Mouse (Mus musculus) kidney, embryonic 15.5 days (tissue): ENCODE measurements at regions not wholly inside any gene's neighbourhood (a gene's known extent, or its start where the extent isn't known, plus 50 kb on each side); places are given as distances from the start of the nearest gene placed in this dataset.

Source experiments
- ATAC-seq: fragments of 200-750 bp; cut with Nextera tagmentation; replicated peaks from 2 replicates; pipeline ENCODE4 v1.8.0; 2017; ENCODE audit warnings: moderate TSS enrichment; ENCODE audit not compliant: low FRiP score
- H3K27ac ChIP-seq: fragments of 300-500 bp; sonication (generic); 2 replicates; pipeline ENCODE4 v1.5.1; 2015; ENCODE audit warnings: mild to moderate bottlenecking, inconsistent platforms
- H3K27me3 ChIP-seq: fragments of 300-500 bp; sonication (generic); 2 replicates; pipeline ENCODE4 v1.6.1; 2015; ENCODE audit warnings: inconsistent platforms
- H3K36me3 ChIP-seq: fragments of 300-500 bp; sonication (generic); 2 replicates; pipeline ENCODE4 v1.6.1; 2015; ENCODE audit warnings: inconsistent platforms
- H3K4me1 ChIP-seq: fragments of 300-500 bp; sonication (generic); 2 replicates; pipeline ENCODE4 v1.6.1; 2015; ENCODE audit warnings: inconsistent platforms
- H3K4me2 ChIP-seq: fragments of 300-500 bp; sonication (generic); 2 replicates; pipeline ENCODE4 v1.6.1; 2015; ENCODE audit warnings: moderate library complexity, mild to moderate bottlenecking, inconsistent platforms
- H3K4me3 ChIP-seq: fragments of 300-500 bp; sonication (generic); replicated peaks from 2 replicates; pipeline ENCODE4 v1.5.1; 2015; ENCODE audit warnings: mild to moderate bottlenecking, inconsistent platforms
- H3K9ac ChIP-seq: fragments of 300-500 bp; sonication (generic); 2 replicates; pipeline ENCODE4 v1.6.1; 2015; ENCODE audit warnings: mild to moderate bottlenecking, inconsistent platforms
- H3K9me3 ChIP-seq: fragments of 300-500 bp; sonication (generic); replicated peaks from 2 replicates; pipeline ENCODE4 v1.6.1; 2016; ENCODE audit warnings: inconsistent platforms
- WGBS: fragments of 180-500 bp; shearing (Covaris S2); methylation state at CpG from one replicate; pipeline ENCODE4 v1.1.7; 2015; ENCODE audit warnings: mixed read lengths; 5-methylcytosine and 5-hydroxymethylcytosine counted together

GRCm38 (mm10) chr2:138838846-138839245, 582.5 kb downstream of the Btbd3 start:
- Histone ChIP-seq H3K9ac (no peak overlapping the region), H3K36me3 (no peaks in the 10 kb centered on the region), H3K4me3 (no peak overlapping the region), H3K27ac (no peak overlapping the region), H3K27me3 (no peaks in the 10 kb centered on the region), H3K4me1 (no peaks in the 10 kb centered on the region), H3K9me3 (no peaks in the 10 kb centered on the region), H3K4me2 (no peak overlapping the region)
- ATAC-seq = no peak
- WGBS = 58% methylated on average over 3 of the region's 3 CpGs

GRCm38 (mm10) chr2:138859121-138859520, 602.8 kb downstream of the Btbd3 start:
- Histone ChIP-seq H3K27me3 (no peaks in the 10 kb centered on the region), H3K27ac (no peak overlapping the region), H3K4me1 (no peaks in the 10 kb centered on the region), H3K9me3 (no peaks in the 10 kb centered on the region), H3K4me3 (no peak overlapping the region), H3K36me3 (no peaks in the 10 kb centered on the region), H3K4me2 (no peak overlapping the region), H3K9ac (no peak overlapping the region)
- no peak for ATAC-seq

- H3K4me1 ChIP-seq = no peaks in the 10 kb centered on the region
- no peaks in the 10 kb centered on the region for H3K9me3 ChIP-seq
- no peak for ATAC-seq
- no peak overlapping the region for H3K9ac ChIP-seq
- WGBS = 69% methylated on average over 3 of the region's 3 CpGs
- H3K27ac ChIP-seq = no peak overlapping the region
- H3K4me2 ChIP-seq = no peak overlapping the region
- H3K4me3 ChIP-seq = no peak overlapping the region
- H3K36me3 ChIP-seq = no peaks in the 10 kb centered on the region
- no peaks in the 10 kb centered on the region for H3K27me3 ChIP-seq
These were observed 597.1 kb upstream of the Sptlc3 start for GRCm38 (mm10) chr2:138896563-138896962.

DNA sequence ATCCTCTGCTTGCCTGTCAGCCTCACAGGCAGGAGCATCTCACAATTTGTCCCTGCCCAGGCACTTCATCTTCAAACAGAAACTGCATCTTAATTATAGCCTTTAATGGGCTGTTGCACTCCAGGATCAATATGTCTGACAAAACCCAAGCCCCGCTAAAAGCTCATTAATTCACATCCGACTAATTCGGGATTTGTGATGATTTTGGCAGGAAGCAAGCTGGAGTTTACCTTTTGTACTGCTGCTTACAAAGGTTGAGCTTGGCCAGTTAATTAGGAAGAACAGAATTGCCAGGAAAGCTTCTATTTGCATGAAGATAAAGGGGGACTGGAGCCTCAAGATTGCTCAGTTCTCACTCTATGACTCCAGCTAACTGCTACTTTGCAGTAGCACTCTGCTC, 596.6 kb upstream of the Sptlc3 start:
- H3K4me2 ChIP-seq = no peak overlapping the region
- no peak overlapping the region for H3K27ac ChIP-seq
- no peaks in the 10 kb centered on the region for H3K9me3 ChIP-seq
- no peaks in the 10 kb centered on the region for H3K4me1 ChIP-seq
- no peak overlapping the region for H3K4me3 ChIP-seq
- ATAC-seq = no peak
- no peaks in the 10 kb centered on the region for H3K36me3 ChIP-seq
- 25% methylated on average over 3 of the region's 3 CpGs for WGBS
- H3K9ac ChIP-seq = no peak overlapping the region
- H3K27me3 ChIP-seq = no peaks in the 10 kb centered on the region

- Histone ChIP-seq H3K4me1 (no peaks in the 10 kb centered on the region), H3K27ac (no peak overlapping the region), H3K4me2 (no peak overlapping the region), H3K9me3 (no peaks in the 10 kb centered on the region), H3K9ac (no peak overlapping the region), H3K27me3 (no peaks in the 10 kb centered on the region), H3K4me3 (no peak overlapping the region), H3K36me3 (no peaks in the 10 kb centered on the region)
- WGBS = 79% methylated on average over 2 of the region's 2 CpGs
- no peak for ATAC-seq
These were observed 556.5 kb upstream of the Sptlc3 start for GRCm38 (mm10) chr2:138937165-138937564.

- 81% methylated on average over 2 of the region's 2 CpGs for WGBS
These were observed 554.3 kb upstream of the Sptlc3 start for GRCm38 (mm10) chr2:138939367-138939766.

DNA sequence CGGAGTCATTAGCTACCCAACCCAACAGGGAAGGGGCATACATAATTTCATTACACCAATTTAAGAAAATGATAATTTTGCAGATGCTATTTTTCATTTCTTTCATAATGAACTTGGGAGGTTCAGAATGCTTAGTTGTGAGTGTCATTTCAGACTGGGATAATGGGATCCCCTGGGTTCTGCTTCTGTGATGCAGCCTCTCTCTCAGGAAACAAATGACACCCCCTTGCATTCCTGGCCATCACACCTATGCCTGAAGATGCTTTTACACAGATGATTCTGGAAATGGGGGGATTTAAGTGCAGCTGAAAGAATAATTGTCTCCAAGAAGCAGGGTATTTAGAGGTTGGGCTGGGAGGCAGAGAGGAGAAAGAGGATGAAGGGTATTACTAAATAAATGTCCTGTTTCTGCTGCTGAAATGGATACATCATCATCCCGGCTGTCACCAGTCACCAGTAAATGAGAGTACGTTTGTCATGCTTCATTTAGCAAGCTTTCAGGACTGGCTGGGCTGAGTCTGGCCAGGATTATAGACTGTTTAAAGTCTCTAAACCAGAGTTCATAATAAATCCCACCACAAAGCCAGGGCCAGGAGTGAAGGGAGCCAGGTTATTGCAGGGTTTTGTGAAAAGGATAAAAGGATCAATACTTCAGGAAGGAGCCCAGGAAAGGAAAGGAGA, 527.5 kb upstream of the Sptlc3 start:
- H3K9me3 ChIP-seq = no peaks in the 10 kb centered on the region
- no peak overlapping the region for H3K4me2 ChIP-seq
- 43% methylated on average over 3 of the region's 3 CpGs for WGBS
- H3K9ac ChIP-seq = no peak overlapping the region
- no peaks in the 10 kb centered on the region for H3K36me3 ChIP-seq
- H3K27me3 ChIP-seq = no peaks in the 10 kb centered on the region
- no peak overlapping the region for H3K4me3 ChIP-seq
- no peaks in the 10 kb centered on the region for H3K4me1 ChIP-seq
- ATAC-seq = no peak
- no peak overlapping the region for H3K27ac ChIP-seq

More at GRCm38 (mm10) chr2:138939367-138939766, 554.3 kb upstream of the Sptlc3 start:
- no peak overlapping the region for H3K4me2 ChIP-seq
- H3K27ac ChIP-seq = no peak overlapping the region
- no peak overlapping the region for H3K9ac ChIP-seq
- H3K4me3 ChIP-seq = no peak overlapping the region
- no peaks in the 10 kb centered on the region for H3K36me3 ChIP-seq
- no peaks in the 10 kb centered on the region for H3K4me1 ChIP-seq
- no peaks in the 10 kb centered on the region for H3K27me3 ChIP-seq
- ATAC-seq = no peak
- no peaks in the 10 kb centered on the region for H3K9me3 ChIP-seq

DNA sequence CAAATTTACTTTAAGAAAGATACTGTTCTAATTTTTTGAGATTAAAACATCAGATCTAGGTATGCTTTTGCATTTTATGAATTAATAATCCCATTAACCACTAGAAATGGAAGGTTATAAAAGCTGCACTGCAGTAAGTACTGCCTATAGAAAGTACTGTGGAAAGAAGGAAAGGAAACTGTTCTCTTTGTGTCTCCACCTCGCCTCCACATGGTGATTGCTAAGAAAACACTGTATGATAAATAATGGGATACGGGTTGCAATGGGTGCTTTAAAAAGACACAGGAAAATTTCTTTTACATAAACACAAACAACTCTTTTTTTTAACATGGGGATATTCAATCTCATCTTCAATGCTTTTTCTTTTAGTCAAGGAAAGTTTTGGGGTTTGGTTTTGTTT, 519.2 kb upstream of the Sptlc3 start:
- H3K36me3 ChIP-seq = no peaks in the 10 kb centered on the region
- H3K27ac ChIP-seq = no peak overlapping the region
- no peaks in the 10 kb centered on the region for H3K4me1 ChIP-seq
- no peak for ATAC-seq
- no peak overlapping the region for H3K4me2 ChIP-seq
- H3K27me3 ChIP-seq = no peaks in the 10 kb centered on the region
- no peak overlapping the region for H3K4me3 ChIP-seq
- no peaks in the 10 kb centered on the region for H3K9me3 ChIP-seq
- WGBS = 21% methylated on average over 2 of the region's 2 CpGs
- H3K9ac ChIP-seq = no peak overlapping the region

DNA sequence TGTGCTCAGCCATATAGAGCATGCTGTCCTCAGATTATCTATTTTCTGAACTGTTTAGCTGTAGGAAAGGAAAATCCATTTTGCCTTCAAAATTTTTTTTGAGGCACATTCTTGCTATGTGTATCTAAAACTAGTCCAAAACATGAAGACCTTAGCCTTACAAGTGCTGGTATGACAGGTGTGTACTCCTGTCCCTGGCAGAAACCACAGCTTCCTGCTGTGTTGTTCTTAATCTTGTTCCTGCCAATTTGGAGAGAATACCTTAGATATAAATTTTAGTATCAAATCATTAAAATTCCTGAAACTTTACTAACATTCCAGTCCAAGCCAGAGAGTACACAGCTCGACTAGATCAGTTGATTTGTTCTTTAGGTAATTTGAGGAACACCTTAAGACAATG, 503.7 kb upstream of the Sptlc3 start:
- no peaks in the 10 kb centered on the region for H3K27me3 ChIP-seq
- no peaks in the 10 kb centered on the region for H3K4me1 ChIP-seq
- no peaks in the 10 kb centered on the region for H3K36me3 ChIP-seq
- H3K9me3 ChIP-seq = no peaks in the 10 kb centered on the region
- H3K4me2 ChIP-seq = no peak overlapping the region
- H3K4me3 ChIP-seq = no peak overlapping the region
- no peak for ATAC-seq
- WGBS = 64% methylated on average over 1 of the region's 1 CpGs
- H3K27ac ChIP-seq = no peak overlapping the region
- H3K9ac ChIP-seq = no peak overlapping the region

GRCm38 (mm10) chr2:139032105-139032812, 461.5 kb upstream of the Sptlc3 start:
- no peaks in the 10 kb centered on the region for H3K36me3 ChIP-seq
- H3K9ac ChIP-seq = no peak overlapping the region
- no peak overlapping the region for H3K27ac ChIP-seq
- WGBS = 57% methylated on average over 5 of the region's 5 CpGs
- no peak overlapping the region for H3K4me3 ChIP-seq
- ATAC-seq = peak; percentile 80
- H3K4me2 ChIP-seq = no peak overlapping the region
- no peaks in the 10 kb centered on the region for H3K9me3 ChIP-seq
- no peaks in the 10 kb centered on the region for H3K4me1 ChIP-seq
- H3K27me3 ChIP-seq = no peaks in the 10 kb centered on the region

GRCm38 (mm10) chr2:139034800-139035199, 458.9 kb upstream of the Sptlc3 start:
- no peaks in the 10 kb centered on the region for H3K4me1 ChIP-seq
- no peak overlapping the region for H3K4me2 ChIP-seq
- no peak overlapping the region for H3K9ac ChIP-seq
- H3K9me3 ChIP-seq = no peaks in the 10 kb centered on the region
- ATAC-seq = no peak
- 68% methylated on average over 3 of the region's 3 CpGs for WGBS
- no peaks in the 10 kb centered on the region for H3K27me3 ChIP-seq
- H3K4me3 ChIP-seq = no peak overlapping the region
- H3K36me3 ChIP-seq = no peaks in the 10 kb centered on the region
- no peak overlapping the region for H3K27ac ChIP-seq

DNA sequence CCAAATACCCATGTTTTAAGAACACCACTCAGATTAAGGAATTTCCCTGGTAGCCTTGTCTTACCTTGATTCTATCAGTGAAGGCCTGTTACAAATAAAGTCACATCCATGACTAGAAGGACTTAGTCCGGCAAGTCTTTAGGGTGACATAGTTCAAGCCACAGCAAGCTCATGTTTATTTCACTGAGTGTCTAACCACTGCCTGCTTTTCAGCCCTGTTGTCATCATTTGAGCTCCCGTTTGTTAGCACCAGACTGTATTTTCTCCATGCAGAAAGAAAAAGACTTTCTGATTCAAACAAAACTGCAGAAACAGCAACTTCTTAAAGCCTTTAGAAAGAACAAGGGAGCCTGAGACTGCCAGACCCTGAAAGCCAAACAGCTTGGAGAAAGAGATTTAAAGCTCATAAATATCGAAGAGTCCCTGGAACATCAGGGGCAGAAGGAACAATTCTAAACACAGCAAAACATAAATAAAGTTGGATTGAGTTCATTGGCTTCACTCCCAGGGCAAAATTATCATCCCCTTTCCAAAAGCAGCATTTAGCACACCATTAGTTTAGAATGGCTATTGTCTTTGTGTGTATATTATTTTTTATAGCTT, 451.9 kb upstream of the Sptlc3 start:
- Histone ChIP-seq H3K4me1 (no peaks in the 10 kb centered on the region), H3K4me3 (no peak overlapping the region), H3K27ac (no peak overlapping the region), H3K9me3 (no peaks in the 10 kb centered on the region), H3K27me3 (no peaks in the 10 kb centered on the region), H3K9ac (no peak overlapping the region), H3K36me3 (no peaks in the 10 kb centered on the region), H3K4me2 (no peak overlapping the region)
- ATAC-seq = no peak
- WGBS = 61% methylated on average over 3 of the region's 3 CpGs
